Mouse (Mus musculus) macrophage (primary cell): Measurements from ENCODE around the gene Prpf38a. TPM values are rescaled to one million over a fixed set of nuclear protein-coding genes. Genes with fewer than 3 reads are reported as not detected.
A peak's percentile ranks its signal among the peaks of the same experiment; 100 is the strongest.

Experiments
- H3K27ac ChIP-seq: fragments of 350-480 bp; formaldehyde crosslinking; 2 replicates; pipeline ENCODE4 v1.9.0; 2021
- H3K36me3 ChIP-seq: fragments of 350-480 bp; formaldehyde crosslinking; 2 replicates; pipeline ENCODE4 v1.9.0; 2021; ENCODE audit errors: inconsistent target
- H3K4me3 ChIP-seq: fragments of 350-480 bp; formaldehyde crosslinking; 2 replicates; pipeline ENCODE4 v1.9.0; 2021; ENCODE audit errors: inconsistent target
- H3K79me2 ChIP-seq: fragments of 350-480 bp; formaldehyde crosslinking; 2 replicates; pipeline ENCODE4 v1.9.0; 2021; ENCODE audit errors: inconsistent target
- WGBS: methylation state at CpG from one replicate; pipeline ENCODE4 v1.1.7; 2026; ENCODE audit warnings: inconsistent platforms; ENCODE audit not compliant: missing documents; 5-methylcytosine and 5-hydroxymethylcytosine counted together
- polyA plus RNA-seq: library from polyadenylated mRNA; stranded (reverse); fragments of 250-400 nt; gene quantifications from 3 replicates; pipeline ENCODE4 v1.2.4, GENCODE M21; 2018; ENCODE audit warnings: inconsistent platforms
- total RNA-seq, 78 experiments: library from RNA; depleted of rRNA; stranded (reverse); fragments of 250-400 nt; gene quantifications; 1 replicate in 9 of 78; 2 replicates in 24 of 78; 3 replicates in 43 of 78; 4 replicates in 2 of 78; pipeline ENCODE4 v1.2.4; 2018; ENCODE audit warnings: inconsistent platforms in 56 of 78

Gene Prpf38a
- 100 to 1,000 TPM in 2 of 26 experiments, 10 to 100 TPM in 24; 32.6 to 113 (median 66.7) TPM for total RNA-seq (2018; cell fraction: chromatin; rRNA removed)
- 100 to 1,000 TPM in 5 of 26 experiments, 10 to 100 TPM in 21; 32.0 to 125 (median 73.3) TPM for total RNA-seq (2018; cell fraction: cytosol; rRNA removed)
- total RNA-seq (2018; cell fraction: nucleus; rRNA removed) = 100 to 1,000 TPM in 1 of 26 experiments, 10 to 100 TPM in 25; 21.5 to 122 (median 61.3) TPM
- 38.8 to 42.1 TPM (median 40.2 TPM) in 3 replicates for polyA plus RNA-seq

DNA sequence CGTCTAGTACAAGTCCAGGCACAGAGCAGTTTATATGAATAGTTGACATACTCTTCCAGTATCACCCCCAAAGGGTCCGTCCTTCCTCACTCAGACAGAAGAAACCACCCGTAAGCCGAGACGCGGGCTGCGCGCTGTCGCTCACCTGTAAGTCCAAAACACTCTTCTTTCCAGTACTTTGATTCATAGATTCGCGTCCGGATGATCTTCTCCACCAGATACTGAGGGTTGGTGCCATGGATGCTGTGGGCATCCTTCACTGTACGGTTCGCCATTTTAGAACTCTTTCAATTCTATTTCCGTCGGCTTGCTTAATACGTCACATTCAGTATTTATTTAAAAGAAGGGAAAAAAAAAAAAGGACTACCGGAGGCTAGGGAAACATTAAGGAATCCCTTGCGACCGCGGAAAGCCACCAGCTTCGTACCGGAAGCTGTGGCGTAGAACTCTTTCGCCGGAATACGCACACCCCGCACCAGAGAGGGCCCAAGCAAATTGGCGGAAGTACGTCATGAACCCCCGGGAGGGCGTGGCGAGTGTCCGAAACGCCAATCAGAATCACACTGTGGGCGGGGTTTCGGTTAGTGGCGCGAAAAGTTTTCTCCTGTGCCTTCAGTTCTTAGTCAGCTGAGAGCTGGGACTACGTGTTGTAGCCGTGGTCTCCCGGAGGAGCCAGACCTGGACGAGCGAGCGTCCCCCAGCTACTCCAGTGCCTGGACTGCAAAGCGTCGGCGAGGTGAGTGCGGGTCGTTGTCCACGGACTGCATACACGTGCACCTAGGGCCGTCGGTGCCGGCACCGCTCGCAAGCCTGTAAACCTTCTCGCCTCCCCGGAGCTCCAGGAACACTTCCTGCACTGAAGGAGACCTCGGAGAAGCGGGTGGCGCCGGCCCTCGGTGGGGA is at the start of gene Prpf38a, which contains the start of gene Orc1:
Prpf38a (minus strand) TSS at position 497 of the 903 bp plus-strand sequence.
Orc1 (plus strand) TSS at position 584 of the 903 bp plus-strand sequence.
- Histone ChIP-seq H3K36me3 (peaks cover 23% of the 10 kb centered on the region; the same call in 1 of the 2 replicates), H3K4me3 (peak within 1 kb of the TSS; percentile 95), H3K79me2 (peaks cover 65% of the 10 kb centered on the region), H3K27ac (peak within 1 kb of the TSS; percentile 32)
- WGBS = under 1% methylated on average over 64 of the region's 64 CpGs

DNA sequence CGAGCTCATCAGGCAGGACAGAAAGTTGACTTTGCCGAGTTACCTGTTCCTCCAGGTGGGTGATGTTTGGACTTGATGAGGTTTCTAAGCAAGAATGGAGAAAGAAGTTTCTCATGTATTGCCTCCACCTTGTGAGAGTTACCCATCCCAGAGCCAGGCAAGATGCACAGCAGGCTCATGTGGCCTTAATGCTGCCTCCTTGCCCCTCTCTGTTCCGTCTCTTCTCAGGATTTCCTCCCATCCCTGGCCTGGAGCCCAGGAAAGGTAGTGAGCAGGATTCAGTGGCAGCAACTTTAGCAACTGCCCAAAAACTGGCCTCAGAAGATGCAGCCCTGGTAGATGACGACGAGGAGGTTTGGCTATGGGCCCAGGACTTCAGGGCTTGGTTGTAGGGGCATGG is 47.9 kb upstream of the Prpf38a start:
- peaks cover 7% of the 10 kb centered on the region; the same call in 1 of the 2 replicates for H3K79me2 ChIP-seq
- H3K36me3 ChIP-seq = peaks cover 79% of the 10 kb centered on the region
- no peak overlapping the region for H3K4me3 ChIP-seq
- no peak overlapping the region for H3K27ac ChIP-seq
- WGBS = 97% methylated on average over 5 of the region's 5 CpGs

DNA sequence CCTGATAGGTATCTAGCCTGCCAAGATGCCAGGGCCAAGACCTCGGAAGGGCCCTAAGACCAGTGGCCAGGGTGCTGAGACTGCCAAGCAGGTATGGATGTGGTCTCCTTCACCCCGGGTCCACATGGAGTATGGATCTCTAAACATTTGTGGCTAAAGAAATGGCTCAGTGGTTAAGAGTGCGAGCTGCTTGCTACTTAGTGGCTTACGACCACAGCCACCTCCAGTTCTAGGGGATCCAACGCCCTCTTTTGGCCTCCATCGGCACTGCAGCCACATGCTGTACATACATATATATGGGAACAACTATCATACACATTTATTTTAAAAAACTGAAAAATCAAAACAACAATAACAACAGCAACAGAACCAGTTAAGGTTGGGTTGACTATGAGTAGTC is 42.4 kb upstream of the Prpf38a start:
- H3K36me3 ChIP-seq = peaks cover 25% of the 10 kb centered on the region

GRCm38 (mm10) chr4:108620536-108620935 is 41.4 kb upstream of the Prpf38a start:
- Histone ChIP-seq H3K27ac (peak overlapping the region; percentile 64), H3K36me3 (peaks cover 15% of the 10 kb centered on the region), H3K79me2 (peaks cover 67% of the 10 kb centered on the region), H3K4me3 (peak overlapping the region; percentile 89)
- WGBS = 10% methylated on average over 8 of the region's 8 CpGs

More for the DNA sequence above, 42.4 kb upstream of the Prpf38a start:
- 98% methylated on average over 6 of the region's 6 CpGs for WGBS
- Histone ChIP-seq H3K27ac (no peak overlapping the region), H3K4me3 (no peak overlapping the region), H3K79me2 (peaks cover 57% of the 10 kb centered on the region)

GRCm38 (mm10) chr4:108619587-108620341 is 40.6 kb upstream of the Prpf38a start, which contains the start of gene Cc2d1b:
Gene Cc2d1b (plus strand): TSS chr4:108619940.
- WGBS = 0% methylated on average over 85 of the region's 86 CpGs
- Histone ChIP-seq H3K36me3 (peaks cover 7% of the 10 kb centered on the region; the same call in 1 of the 2 replicates), H3K4me3 (peak within 1 kb of the TSS; percentile 96), H3K27ac (peak within 1 kb of the TSS; percentile 64), H3K79me2 (peaks cover 74% of the 10 kb centered on the region)

GRCm38 (mm10) chr4:108619165-108619564 is 40.0 kb upstream of the Prpf38a start:
- H3K79me2 ChIP-seq = peaks cover 80% of the 10 kb centered on the region
- H3K4me3 ChIP-seq = peak overlapping the region; percentile 96
- H3K36me3 ChIP-seq = peaks cover 2% of the 10 kb centered on the region; the same call in 1 of the 2 replicates
- WGBS = 4% methylated on average over 10 of the region's 10 CpGs
- H3K27ac ChIP-seq = peak overlapping the region; percentile 38

DNA sequence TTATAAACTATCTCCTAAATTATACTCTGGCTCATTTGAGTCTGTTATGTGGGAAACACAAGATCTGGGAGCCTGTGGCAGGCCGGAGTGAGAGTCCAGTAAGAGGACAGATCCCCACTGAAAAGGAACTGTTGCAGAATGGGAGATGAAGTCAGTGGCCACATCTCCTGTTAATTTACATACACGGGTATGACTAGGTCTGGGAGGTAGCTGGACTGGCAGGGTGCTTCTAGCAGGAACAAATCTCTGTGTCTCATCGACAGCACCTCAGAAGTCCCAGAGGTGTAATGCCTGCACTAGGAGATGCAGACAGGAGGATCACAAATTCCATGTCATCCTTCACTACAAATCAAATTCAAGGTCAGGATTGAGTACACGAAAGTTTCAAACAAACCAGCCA is 39.5 kb upstream of the Prpf38a start:
- H3K27ac ChIP-seq = no peak overlapping the region
- H3K36me3 ChIP-seq = no peaks in the 10 kb centered on the region
- peaks cover 86% of the 10 kb centered on the region for H3K79me2 ChIP-seq
- WGBS = 86% methylated on average over 4 of the region's 4 CpGs
- H3K4me3 ChIP-seq = peak overlapping the region; percentile 96

GRCm38 (mm10) chr4:108610935-108611334 is 31.8 kb upstream of the Prpf38a start:
- 96% methylated on average over 4 of the region's 5 CpGs for WGBS
- H3K4me3 ChIP-seq = no peak overlapping the region
- peaks cover 4% of the 10 kb centered on the region; the same call in 1 of the 2 replicates for H3K36me3 ChIP-seq
- no peak overlapping the region for H3K27ac ChIP-seq
- H3K79me2 ChIP-seq = peaks cover 69% of the 10 kb centered on the region

DNA sequence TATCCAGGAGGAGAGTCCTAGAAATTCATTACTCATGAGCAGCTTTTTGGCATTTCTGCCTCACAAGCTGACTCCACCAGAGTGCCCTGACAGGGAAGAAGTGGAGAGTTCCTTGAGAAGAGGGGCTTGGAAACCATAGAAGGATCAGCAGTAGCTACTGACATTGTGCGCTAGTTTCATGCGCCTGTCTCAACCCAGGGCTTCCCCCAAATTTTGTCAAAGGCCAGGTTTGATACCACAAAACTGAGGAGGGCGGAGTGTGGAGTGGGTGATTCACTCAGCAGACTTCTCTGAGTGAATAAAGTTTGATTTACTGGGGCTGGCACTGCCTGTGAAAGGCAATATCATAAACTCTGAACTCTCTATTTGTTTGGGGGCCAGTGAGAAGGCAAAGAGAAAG is 29.5 kb upstream of the Prpf38a start:
- Histone ChIP-seq H3K36me3 (peaks cover 18% of the 10 kb centered on the region), H3K4me3 (no peak overlapping the region), H3K79me2 (peaks cover 46% of the 10 kb centered on the region; the same call in 1 of the 2 replicates), H3K27ac (no peak overlapping the region)
- 96% methylated on average over 3 of the region's 3 CpGs for WGBS

DNA sequence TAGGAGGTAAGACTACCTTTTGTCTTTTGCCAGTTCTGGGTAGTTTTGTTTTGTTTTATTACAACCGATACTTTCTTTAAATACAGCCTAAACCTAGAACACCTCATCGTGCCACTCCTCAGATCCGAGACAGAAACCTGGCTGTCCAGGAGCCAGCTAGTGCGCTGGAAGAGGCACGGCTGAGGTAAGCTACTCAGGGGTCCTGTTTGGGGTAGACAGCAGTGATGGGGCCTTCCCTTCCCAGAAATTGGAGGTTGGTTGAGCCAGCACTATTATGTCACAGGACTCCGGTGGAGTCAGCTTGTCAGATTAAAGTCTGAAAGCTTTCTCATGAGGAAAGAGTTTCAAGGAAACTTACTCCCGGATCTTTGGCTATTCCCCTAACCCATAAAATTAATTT is 22.7 kb upstream of the Prpf38a start:
- Histone ChIP-seq H3K4me3 (no peak overlapping the region), H3K79me2 (no peaks in the 10 kb centered on the region), H3K36me3 (peaks cover 13% of the 10 kb centered on the region), H3K27ac (no peak overlapping the region)
- 93% methylated on average over 7 of the region's 7 CpGs for WGBS

DNA sequence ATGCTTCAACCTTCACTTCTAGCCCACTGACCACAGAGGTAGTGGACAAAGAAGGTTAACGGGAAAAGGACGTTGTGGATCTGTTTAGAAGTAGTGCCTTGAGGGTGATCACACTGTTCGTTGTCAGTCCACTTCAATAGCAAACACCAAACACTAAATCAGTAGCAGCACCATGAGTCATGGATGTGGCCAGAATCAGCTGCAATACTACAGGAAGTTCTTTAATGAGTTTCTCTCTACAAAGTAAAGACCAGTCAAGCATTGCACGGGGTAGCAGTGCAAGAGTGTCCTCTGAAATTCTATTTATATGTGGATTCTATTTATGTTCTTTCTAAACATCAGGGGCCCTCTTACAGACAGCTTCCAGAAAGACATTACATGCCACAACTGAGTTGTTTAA is 19.2 kb upstream of the Prpf38a start:
- Histone ChIP-seq H3K27ac (no peak overlapping the region), H3K79me2 (no peaks in the 10 kb centered on the region), H3K36me3 (no peaks in the 10 kb centered on the region), H3K4me3 (no peak overlapping the region)
- WGBS = 78% methylated on average over 4 of the region's 4 CpGs

GRCm38 (mm10) chr4:108595785-108596184 is 16.6 kb upstream of the Prpf38a start:
- Histone ChIP-seq H3K36me3 (no peaks in the 10 kb centered on the region), H3K4me3 (no peak overlapping the region), H3K27ac (no peak overlapping the region), H3K79me2 (no peaks in the 10 kb centered on the region)
- WGBS = 95% methylated on average over 1 of the region's 1 CpGs

GRCm38 (mm10) chr4:108593376-108593775 is 14.2 kb upstream of the Prpf38a start:
- 100% methylated on average over 2 of the region's 2 CpGs for WGBS
- Histone ChIP-seq H3K4me3 (no peak overlapping the region), H3K27ac (no peak overlapping the region), H3K79me2 (no peaks in the 10 kb centered on the region), H3K36me3 (no peaks in the 10 kb centered on the region)

DNA sequence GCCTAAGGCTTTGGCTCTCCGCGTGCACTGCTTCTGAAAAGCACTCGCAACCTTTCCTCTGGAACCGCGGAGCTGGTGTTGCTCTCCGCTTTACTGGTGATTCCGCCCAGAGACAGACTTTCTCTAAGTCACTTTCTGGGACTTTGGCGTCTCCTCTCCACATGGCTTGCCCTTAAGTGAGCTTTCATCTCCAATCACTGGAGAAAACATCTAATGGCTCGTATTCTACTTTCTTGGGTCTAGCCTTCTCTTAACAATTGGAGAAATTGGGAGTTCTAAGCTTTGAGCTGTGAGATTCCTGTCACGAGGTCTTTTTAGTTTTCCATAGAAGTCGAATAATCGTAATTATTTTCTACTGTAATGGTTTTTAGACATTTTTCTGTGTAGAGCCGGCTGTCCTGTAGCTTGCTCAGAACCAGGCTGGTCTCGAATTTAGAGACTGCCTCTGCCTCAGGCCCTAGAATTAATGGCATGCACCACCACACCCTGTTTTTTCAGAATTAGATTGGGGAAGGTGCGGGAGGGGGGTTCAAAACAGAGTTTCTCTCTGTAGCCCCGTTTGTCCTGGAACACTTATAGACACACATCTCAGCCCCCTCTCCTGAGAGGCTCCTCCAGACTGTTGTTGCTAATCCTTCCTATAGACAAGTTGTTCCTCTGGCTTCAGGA is 741 bp upstream of the Prpf38a start:
- Histone ChIP-seq H3K4me3 (peak overlapping the region; percentile 95), H3K79me2 (peaks cover 70% of the 10 kb centered on the region), H3K27ac (peak overlapping the region; percentile 32), H3K36me3 (peaks cover 18% of the 10 kb centered on the region; the same call in 1 of the 2 replicates)
- 2% methylated on average over 16 of the region's 16 CpGs for WGBS
